Mouse (Mus musculus) small intestine, adult 2 months (tissue): ENCODE measurements around the gene Guca2a. TPM values are rescaled to one million over a fixed set of nuclear protein-coding genes. Genes with fewer than 3 reads are reported as not detected.

Source experiments
- H3K27ac ChIP-seq: fragments of 200-500 bp; 2 replicates; pipeline ENCODE4 v1.5.1; 2012; ENCODE audit warnings: low read depth, low read length, control low read depth, inconsistent platforms; ENCODE audit not compliant: insufficient read depth
- H3K27me3 ChIP-seq: fragments of 200-500 bp; 2 replicates; pipeline ENCODE4 v1.6.1; 2012; ENCODE audit warnings: mild to moderate bottlenecking, moderate library complexity, low read length, inconsistent platforms; ENCODE audit not compliant: control insufficient read depth, insufficient read depth
- H3K36me3 ChIP-seq: fragments of 200-500 bp; 2 replicates; pipeline ENCODE4 v1.6.1; 2012; ENCODE audit warnings: mild to moderate bottlenecking, low read length, control low read depth, inconsistent platforms; ENCODE audit not compliant: control insufficient read depth, insufficient read depth
- H3K4me1 ChIP-seq: fragments of 200-500 bp; 2 replicates; pipeline ENCODE4 v1.6.1; 2012; ENCODE audit warnings: low read length, inconsistent platforms, mixed read lengths; ENCODE audit not compliant: control insufficient read depth, insufficient read depth, insufficient read length
- H3K4me3 ChIP-seq: fragments of 200-500 bp; 2 replicates; pipeline ENCODE4 v1.5.1; 2012; ENCODE audit warnings: low read depth, mild to moderate bottlenecking, control low read depth, inconsistent platforms, low read length, moderate library complexity
- CTCF ChIP-seq: fragments of 200-500 bp; IDR thresholded peaks from 2 replicates; pipeline ENCODE4 v1.5.1; 2012; ENCODE audit warnings: low read depth, mild to moderate bottlenecking, control low read depth, inconsistent platforms, low read length, moderate library complexity, mixed read lengths; ENCODE audit not compliant: insufficient replicate concordance, insufficient read length; ENCODE audit errors: extremely low read depth
- POLR2A ChIP-seq: fragments of 200-500 bp; IDR thresholded peaks from 2 replicates; pipeline ENCODE4 v1.6.1; 2012; ENCODE audit warnings: low read depth, mild to moderate bottlenecking, control low read depth, inconsistent platforms, low read length, moderate library complexity
- WGBS: fragments of 180-500 bp; shearing (Covaris S2); methylation state at CpG from one replicate; pipeline ENCODE4 v1.1.7; 2018; 5-methylcytosine and 5-hydroxymethylcytosine counted together
- polyA plus RNA-seq: library from polyadenylated mRNA; depleted of rRNA; stranded (reverse); fragments of >200 nt; gene quantifications from 2 replicates; pipeline ENCODE4 v1.2.3, GENCODE M21; 2012; rRNA removed

The Guca2a gene
- polyA plus RNA-seq, 1 experiment: 1,324 TPM

DNA sequence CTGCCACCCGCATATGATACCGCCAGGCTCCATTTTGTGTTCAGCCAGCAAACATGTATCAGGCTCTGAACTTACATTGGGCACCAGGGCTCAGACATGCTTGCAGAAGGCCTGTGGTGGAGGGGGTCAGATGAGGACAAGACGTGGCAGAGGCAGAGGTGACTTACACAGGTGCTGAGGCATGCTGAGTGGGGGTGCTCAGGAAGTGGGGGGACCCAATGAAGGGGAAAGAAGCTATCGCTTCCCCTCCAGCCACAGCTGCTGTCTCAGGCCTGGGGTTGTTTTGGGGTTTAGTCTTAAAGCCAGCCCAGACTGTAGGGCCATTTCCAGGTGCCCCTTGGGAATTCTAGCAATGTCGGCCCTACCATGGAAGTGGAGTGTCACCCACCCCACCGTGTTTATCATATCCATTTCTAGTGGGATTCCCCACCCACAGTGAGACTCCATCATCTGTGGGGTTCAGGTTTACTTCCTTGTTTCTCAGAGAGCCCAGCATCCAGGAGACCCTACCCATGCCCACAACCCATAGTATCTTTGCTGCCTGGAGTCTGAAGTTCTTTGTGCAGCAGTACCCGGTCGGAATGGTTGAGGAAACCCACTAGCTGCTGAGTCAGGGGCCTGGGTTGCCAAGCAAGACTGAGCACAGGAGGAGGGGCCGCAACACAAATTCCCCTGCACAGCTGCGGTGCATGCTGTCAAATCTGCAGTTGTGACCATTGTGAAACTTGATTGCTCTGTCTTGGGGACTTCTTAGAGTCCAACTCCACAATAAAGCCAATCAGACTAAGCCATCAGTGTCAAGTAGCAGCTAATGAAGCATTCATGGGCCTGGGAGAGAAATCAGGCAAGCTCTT, 32.1 kb downstream of the Guca2a start:
- Histone ChIP-seq H3K27me3 (no peaks in the 10 kb centered on the region), H3K27ac (no peak overlapping the region)
- 75% methylated on average over 10 of the region's 10 CpGs for WGBS

GRCm38 (mm10) chr4:119670210-119670555, 32.7 kb downstream of the Guca2a start:
- 52% methylated on average over 7 of the region's 7 CpGs for WGBS
- peaks cover 8% of the 10 kb centered on the region; the same call in 1 of the 2 replicates for H3K4me1 ChIP-seq

More for the DNA sequence above, 32.1 kb downstream of the Guca2a start:
- peaks cover 8% of the 10 kb centered on the region; the same call in 1 of the 2 replicates for H3K4me1 ChIP-seq
- H3K4me3 ChIP-seq: no peak overlapping the region
- no peaks in the 10 kb centered on the region for H3K36me3 ChIP-seq
- TF ChIP-seq CTCF: no peak
- TF ChIP-seq POLR2A: no peak

DNA sequence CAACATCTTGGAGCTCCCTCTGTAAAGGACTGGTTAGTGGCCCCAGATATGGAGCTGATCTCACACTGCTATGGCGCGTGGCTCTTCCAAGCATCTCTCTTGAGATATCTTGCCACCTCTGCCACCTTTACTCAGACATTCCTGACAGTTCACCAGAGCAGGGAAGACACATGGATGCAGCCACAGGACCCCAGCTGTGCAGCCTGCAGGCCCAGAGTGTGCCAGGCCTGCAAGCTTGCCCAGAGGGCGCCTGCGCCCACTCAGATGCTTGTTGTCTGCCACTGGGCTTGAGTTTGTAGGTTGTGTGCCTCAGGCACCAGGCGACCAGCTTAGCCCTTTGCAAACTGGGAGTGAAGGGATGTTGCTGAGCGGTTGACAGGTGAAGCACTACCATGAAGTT, 33.2 kb downstream of the Guca2a start:
- H3K4me3 ChIP-seq: no peak overlapping the region
- peaks cover 6% of the 10 kb centered on the region; the same call in 1 of the 2 replicates for H3K4me1 ChIP-seq
- TF ChIP-seq CTCF (no peak), POLR2A (no peak)
- H3K27me3 ChIP-seq: no peaks in the 10 kb centered on the region
- WGBS: 83% methylated on average over 6 of the region's 6 CpGs
- H3K36me3 ChIP-seq: no peaks in the 10 kb centered on the region
- no peak overlapping the region for H3K27ac ChIP-seq

More at GRCm38 (mm10) chr4:119670210-119670555, 32.7 kb downstream of the Guca2a start:
- no peaks in the 10 kb centered on the region for H3K27me3 ChIP-seq
- H3K4me3 ChIP-seq: no peak overlapping the region
- no peak overlapping the region for H3K27ac ChIP-seq
- TF ChIP-seq CTCF (no peak), POLR2A (no peak)
- no peaks in the 10 kb centered on the region for H3K36me3 ChIP-seq

DNA sequence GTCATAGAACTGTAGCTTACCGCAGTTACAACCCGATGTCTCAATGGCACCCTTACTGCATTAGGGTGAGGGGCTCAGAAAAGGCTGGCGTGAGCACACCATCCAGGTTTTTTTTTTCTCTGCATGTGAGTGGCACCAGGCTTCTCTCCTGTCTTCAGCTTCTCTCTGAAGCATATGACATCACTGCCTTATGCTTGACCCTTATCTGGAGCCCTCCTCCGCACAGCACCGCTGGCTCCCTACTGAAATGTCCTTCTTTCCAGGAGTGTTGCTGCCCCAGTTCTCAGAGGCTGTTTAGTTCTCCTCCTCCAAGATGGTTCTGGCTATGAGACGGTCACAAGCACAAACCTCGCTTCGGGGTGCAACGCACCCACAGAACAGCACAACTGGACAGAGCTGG, 33.7 kb downstream of the Guca2a start:
- no peak for TF ChIP-seq POLR2A
- no peak for TF ChIP-seq CTCF
- H3K27me3 ChIP-seq: no peaks in the 10 kb centered on the region
- no peak overlapping the region for H3K27ac ChIP-seq
- no peak overlapping the region for H3K4me3 ChIP-seq
- no peaks in the 10 kb centered on the region for H3K36me3 ChIP-seq
- peaks cover 3% of the 10 kb centered on the region; the same call in 1 of the 2 replicates for H3K4me1 ChIP-seq
- WGBS: 94% methylated on average over 9 of the region's 9 CpGs

GRCm38 (mm10) chr4:119672685-119673084, 35.2 kb downstream of the Guca2a start:
- no peak overlapping the region for H3K27ac ChIP-seq
- H3K36me3 ChIP-seq: no peaks in the 10 kb centered on the region
- TF ChIP-seq CTCF (no peak), POLR2A (no peak)
- H3K4me3 ChIP-seq: no peak overlapping the region
- no peaks in the 10 kb centered on the region for H3K4me1 ChIP-seq
- WGBS: 23% methylated on average over 5 of the region's 5 CpGs
- no peaks in the 10 kb centered on the region for H3K27me3 ChIP-seq

DNA sequence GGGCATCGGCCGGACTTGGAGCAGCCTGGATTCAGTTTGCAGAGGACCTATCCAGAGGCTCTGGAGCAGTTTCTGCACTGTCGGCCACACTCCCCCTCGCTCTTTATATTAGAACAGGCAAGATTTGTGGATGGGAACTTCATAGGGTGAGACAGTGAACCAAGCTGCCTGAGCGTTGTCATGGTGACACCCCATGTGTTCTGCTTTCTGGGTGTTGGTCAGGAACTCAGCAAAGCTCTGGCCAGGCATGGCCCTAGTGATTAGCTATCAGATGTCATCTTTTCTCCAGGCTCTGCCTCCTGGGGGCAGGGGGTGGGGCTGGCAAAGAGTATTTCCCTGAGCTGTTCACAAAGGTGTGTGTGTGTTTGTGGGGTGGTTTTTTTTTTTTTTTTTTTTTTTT, 45.1 kb downstream of the Guca2a start:
- TF ChIP-seq POLR2A: no peak
- no peak for TF ChIP-seq CTCF
- 59% methylated on average over 5 of the region's 5 CpGs for WGBS
- Histone ChIP-seq H3K4me3 (no peak overlapping the region), H3K27me3 (no peaks in the 10 kb centered on the region), H3K27ac (no peak overlapping the region), H3K4me1 (no peaks in the 10 kb centered on the region), H3K36me3 (no peaks in the 10 kb centered on the region)

- no peaks in the 10 kb centered on the region for H3K36me3 ChIP-seq
- WGBS: 91% methylated on average over 2 of the region's 2 CpGs
- H3K4me1 ChIP-seq: no peaks in the 10 kb centered on the region
- no peak overlapping the region for H3K4me3 ChIP-seq
- no peaks in the 10 kb centered on the region for H3K27me3 ChIP-seq
- H3K27ac ChIP-seq: no peak overlapping the region
- TF ChIP-seq CTCF: no peak
- TF ChIP-seq POLR2A: no peak
Measured at GRCm38 (mm10) chr4:119685746-119686145, 48.2 kb downstream of the Guca2a start.

Other genes with a start within 250 kb of the Guca2a start
- gene Ccdc30, start 222.2 kb upstream of the Guca2a start, polyA plus RNA-seq: 0.10 and 0.13 TPM in 2 replicates
- gene Ppcs, start 215.3 kb upstream of the Guca2a start, polyA plus RNA-seq: 13.9 and 24.7 TPM in 2 replicates
- gene Zmynd12, start 214.9 kb upstream of the Guca2a start, polyA plus RNA-seq: 0.17 and 0.44 TPM in 2 replicates
- gene Rimkla, start 145.1 kb upstream of the Guca2a start, polyA plus RNA-seq: 0.20 and 0.24 TPM in 2 replicates
- gene Foxj3, start 100.7 kb upstream of the Guca2a start, polyA plus RNA-seq: 6.7 and 19.0 TPM in 2 replicates
- gene Frg2f1, start 98.2 kb upstream of the Guca2a start, polyA plus RNA-seq: 2.4 and 3.1 TPM in 2 replicates
- 420 and 2,057 TPM in 2 replicates for gene Guca2b, start 21.2 kb downstream of the Guca2a start, polyA plus RNA-seq
- gene Hivep3, start 96.1 kb downstream of the Guca2a start, polyA plus RNA-seq: 3.1 and 3.3 TPM in 2 replicates